Mouse (Mus musculus): ENCODE data around the gene Nppa. TPM values are rescaled to one million over a fixed set of nuclear protein-coding genes. Genes with fewer than 3 reads are reported as not detected.

The Nppa gene
- polyA plus RNA-seq, 1 experiment from 2014 or later: 6,649 TPM

- Histone ChIP-seq H3K9ac (ENCODE audit: low read length) (no peak overlapping the region), H3K27me3 (ENCODE audit: control insufficient read depth, insufficient read depth, low read length) (no peaks in the 10 kb centered on the region), H3K27ac (ENCODE audit: low read length) (no peak overlapping the region), H3K4me3 (ENCODE audit: low read length) (no peak overlapping the region), H3K4me1 (ENCODE audit: control insufficient read depth, insufficient read depth, low read length) (peaks cover 7% of the 10 kb centered on the region), H3K4me2 (ENCODE audit: low read depth, low read length) (no peak overlapping the region), H3K9me3 (replicated peaks; ENCODE audit: control insufficient read depth, low read length) (peaks cover 8% of the 10 kb centered on the region), H3K36me3 (ENCODE audit: control insufficient read depth, insufficient read depth) (no peaks in the 10 kb centered on the region)
- ATAC-seq (replicated peaks; ENCODE audit: extremely low read depth, insufficient read depth, low FRiP score): no peak
- WGBS: 47% methylated on average over 3 of the region's 3 CpGs
These were observed 24.3 kb upstream of the Nppa start for GRCm38 (mm10) chr4:147976237-147976636.

- Histone ChIP-seq H3K27ac (ENCODE audit: low read length) (no peak overlapping the region), H3K4me2 (ENCODE audit: low read depth, low read length) (no peak overlapping the region), H3K9me3 (replicated peaks; ENCODE audit: control insufficient read depth, low read length) (peaks cover 8% of the 10 kb centered on the region), H3K27me3 (ENCODE audit: control insufficient read depth, insufficient read depth, low read length) (no peaks in the 10 kb centered on the region), H3K36me3 (ENCODE audit: control insufficient read depth, insufficient read depth) (no peaks in the 10 kb centered on the region), H3K9ac (ENCODE audit: low read length) (no peak overlapping the region), H3K4me3 (ENCODE audit: low read length) (no peak overlapping the region), H3K4me1 (ENCODE audit: control insufficient read depth, insufficient read depth, low read length) (peaks cover 7% of the 10 kb centered on the region)
- ATAC-seq (replicated peaks; ENCODE audit: extremely low read depth, insufficient read depth, low FRiP score): no peak
- 73% methylated on average over 4 of the region's 4 CpGs for WGBS
These were observed 22.8 kb upstream of the Nppa start for GRCm38 (mm10) chr4:147977726-147978125.

- Histone ChIP-seq H3K4me2 (ENCODE audit: low read depth, low read length) (no peak overlapping the region), H3K36me3 (ENCODE audit: control insufficient read depth, insufficient read depth) (no peaks in the 10 kb centered on the region), H3K27ac (ENCODE audit: low read length) (no peak overlapping the region), H3K4me3 (ENCODE audit: low read length) (no peak overlapping the region), H3K9me3 (replicated peaks; ENCODE audit: control insufficient read depth, low read length) (peaks cover 8% of the 10 kb centered on the region), H3K9ac (ENCODE audit: low read length) (no peak overlapping the region), H3K4me1 (ENCODE audit: control insufficient read depth, insufficient read depth, low read length) (peaks cover 7% of the 10 kb centered on the region), H3K27me3 (ENCODE audit: control insufficient read depth, insufficient read depth, low read length) (no peaks in the 10 kb centered on the region)
- ATAC-seq (replicated peaks; ENCODE audit: extremely low read depth, insufficient read depth, low FRiP score): no peak
- WGBS: 89% methylated on average over 6 of the region's 6 CpGs
These were observed 22.1 kb upstream of the Nppa start for GRCm38 (mm10) chr4:147978391-147978790.

GRCm38 (mm10) chr4:147979441-147979860 is 21.1 kb upstream of the Nppa start:
- peak overlapping the region; percentile 86 for H3K27ac ChIP-seq (ENCODE audit: low read length)
- ATAC-seq (replicated peaks; ENCODE audit: extremely low read depth, insufficient read depth, low FRiP score): peak; percentile 93
- H3K9me3 ChIP-seq (replicated peaks; ENCODE audit: control insufficient read depth, low read length): peaks cover 7% of the 10 kb centered on the region
- H3K4me3 ChIP-seq (ENCODE audit: low read length): no peak overlapping the region
- H3K9ac ChIP-seq (ENCODE audit: low read length): no peak overlapping the region
- no peak overlapping the region for H3K4me2 ChIP-seq (ENCODE audit: low read depth, low read length)
- no peaks in the 10 kb centered on the region for H3K27me3 ChIP-seq (ENCODE audit: control insufficient read depth, insufficient read depth, low read length)
- H3K36me3 ChIP-seq (ENCODE audit: control insufficient read depth, insufficient read depth): no peaks in the 10 kb centered on the region
- WGBS: 44% methylated on average over 7 of the region's 7 CpGs
- H3K4me1 ChIP-seq (ENCODE audit: control insufficient read depth, insufficient read depth, low read length): peaks cover 7% of the 10 kb centered on the region

- peak; percentile 92 for ATAC-seq (replicated peaks; ENCODE audit: extremely low read depth, insufficient read depth, low FRiP score)
- H3K4me2 ChIP-seq (ENCODE audit: low read depth, low read length): peak within 1 kb of the TSS; percentile 58
- peak within 1 kb of the TSS; percentile 91 for H3K27ac ChIP-seq (ENCODE audit: low read length)
- no peaks in the 10 kb centered on the region for H3K27me3 ChIP-seq (ENCODE audit: control insufficient read depth, insufficient read depth, low read length)
- H3K9me3 ChIP-seq (replicated peaks; ENCODE audit: control insufficient read depth, low read length): no peaks in the 10 kb centered on the region
- no peaks in the 10 kb centered on the region for H3K36me3 ChIP-seq (ENCODE audit: control insufficient read depth, insufficient read depth)
- peaks cover 6% of the 10 kb centered on the region for H3K4me1 ChIP-seq (ENCODE audit: control insufficient read depth, insufficient read depth, low read length)
- peak within 1 kb of the TSS; percentile 55 for H3K4me3 ChIP-seq (ENCODE audit: low read length)
- 11% methylated on average over 20 of the region's 20 CpGs for WGBS
- H3K9ac ChIP-seq (ENCODE audit: low read length): peak within 1 kb of the TSS; percentile 72
These were observed 15.1 kb upstream of the Nppa start, which contains the start of gene Nppb for GRCm38 (mm10) chr4:147985205-147986132. Gene Nppb (plus strand): TSS chr4:147985788.

GRCm38 (mm10) chr4:147993571-147994095 is 6.9 kb upstream of the Nppa start:
- 59% methylated on average over 7 of the region's 7 CpGs for WGBS
- H3K9me3 ChIP-seq (replicated peaks; ENCODE audit: control insufficient read depth, low read length): no peaks in the 10 kb centered on the region
- no peaks in the 10 kb centered on the region for H3K27me3 ChIP-seq (ENCODE audit: control insufficient read depth, insufficient read depth, low read length)
- no peak overlapping the region for H3K4me2 ChIP-seq (ENCODE audit: low read depth, low read length)
- ATAC-seq (replicated peaks; ENCODE audit: extremely low read depth, insufficient read depth, low FRiP score): no peak
- H3K36me3 ChIP-seq (ENCODE audit: control insufficient read depth, insufficient read depth): no peaks in the 10 kb centered on the region
- H3K4me3 ChIP-seq (ENCODE audit: low read length): no peak overlapping the region
- H3K4me1 ChIP-seq (ENCODE audit: control insufficient read depth, insufficient read depth, low read length): no peaks in the 10 kb centered on the region
- no peak overlapping the region for H3K9ac ChIP-seq (ENCODE audit: low read length)
- H3K27ac ChIP-seq (ENCODE audit: low read length): no peak overlapping the region

GRCm38 (mm10) chr4:147995311-147995710 is 5.2 kb upstream of the Nppa start:
- no peaks in the 10 kb centered on the region for H3K9me3 ChIP-seq (replicated peaks; ENCODE audit: control insufficient read depth, low read length)
- H3K27me3 ChIP-seq (ENCODE audit: control insufficient read depth, insufficient read depth, low read length): no peaks in the 10 kb centered on the region
- H3K9ac ChIP-seq (ENCODE audit: low read length): no peak overlapping the region
- no peaks in the 10 kb centered on the region for H3K36me3 ChIP-seq (ENCODE audit: control insufficient read depth, insufficient read depth)
- no peak overlapping the region for H3K27ac ChIP-seq (ENCODE audit: low read length)
- no peak overlapping the region for H3K4me3 ChIP-seq (ENCODE audit: low read length)
- no peak overlapping the region for H3K4me2 ChIP-seq (ENCODE audit: low read depth, low read length)
- H3K4me1 ChIP-seq (ENCODE audit: control insufficient read depth, insufficient read depth, low read length): peaks cover 8% of the 10 kb centered on the region
- 77% methylated on average over 3 of the region's 3 CpGs for WGBS
- no peak for ATAC-seq (replicated peaks; ENCODE audit: extremely low read depth, insufficient read depth, low FRiP score)

- no peak for ATAC-seq (replicated peaks; ENCODE audit: extremely low read depth, insufficient read depth, low FRiP score)
- H3K36me3 ChIP-seq (ENCODE audit: control insufficient read depth, insufficient read depth): 0 out of 2 replicates have a peak, but pooled peaks cover 4% of the 10 kb centered on the region
- no peaks in the 10 kb centered on the region for H3K9me3 ChIP-seq (replicated peaks; ENCODE audit: control insufficient read depth, low read length)
- H3K4me3 ChIP-seq (ENCODE audit: low read length): peak overlapping the region; percentile 26
- no peak overlapping the region for H3K9ac ChIP-seq (ENCODE audit: low read length)
- peaks cover 11% of the 10 kb centered on the region for H3K4me1 ChIP-seq (ENCODE audit: control insufficient read depth, insufficient read depth, low read length)
- 60% methylated on average over 17 of the region's 17 CpGs for WGBS
- H3K27me3 ChIP-seq (ENCODE audit: control insufficient read depth, insufficient read depth, low read length): no peaks in the 10 kb centered on the region
- no peak overlapping the region for H3K4me2 ChIP-seq (ENCODE audit: low read depth, low read length)
- peak overlapping the region; percentile 26; the same call in 1 of the 2 replicates for H3K27ac ChIP-seq (ENCODE audit: low read length)
These were observed 679 bp downstream of the Nppa start for GRCm38 (mm10) chr4:148001013-148001789.
